Mouse (Mus musculus): ENCODE data around the gene Nphp1. TPM values are rescaled to one million over a fixed set of nuclear protein-coding genes. Genes with fewer than 3 reads are reported as not detected.
A peak's percentile ranks its signal among the peaks of the same experiment; 100 is the strongest.

Nphp1 gene
- polyA plus RNA-seq, 1 experiment from 2014 or later = 24.9 TPM

GRCm38 (mm10) chr2:127722176-127722892 lies 66.4 kb downstream of the Nphp1 start:
- H3K4me3 ChIP-seq (replicated peaks) = no peak overlapping the region
- ATAC-seq (ENCODE audit: insufficient read depth, low FRiP score, low read depth) = peak; percentile 89
- no peak overlapping the region for H3K9ac ChIP-seq
- 0 out of 2 replicates have a peak overlapping the region, but pooled peaks have one; percentile 10 for H3K4me2 ChIP-seq
- H3K4me1 ChIP-seq = peaks cover 15% of the 10 kb centered on the region
- H3K27me3 ChIP-seq (replicated peaks) = no peaks in the 10 kb centered on the region
- no peaks in the 10 kb centered on the region for H3K9me3 ChIP-seq
- no peaks in the 10 kb centered on the region for H3K36me3 ChIP-seq
- peak overlapping the region; percentile 87 for H3K27ac ChIP-seq
- WGBS = 29% methylated on average over 7 of the region's 7 CpGs

- ATAC-seq (ENCODE audit: insufficient read depth, low FRiP score, low read depth) = no peak
- Histone ChIP-seq H3K9ac (no peak overlapping the region), H3K4me1 (peaks cover 21% of the 10 kb centered on the region), H3K36me3 (no peaks in the 10 kb centered on the region), H3K27ac (peak overlapping the region; percentile 53; the same call in 1 of the 2 replicates), H3K27me3 (replicated peaks) (no peaks in the 10 kb centered on the region), H3K9me3 (no peaks in the 10 kb centered on the region), H3K4me2 (no peak overlapping the region), H3K4me3 (replicated peaks) (no peak overlapping the region)
- WGBS = 67% methylated on average over 8 of the region's 8 CpGs
Observed at GRCm38 (mm10) chr2:127718839-127719468, 69.7 kb downstream of the Nphp1 start.

- ATAC-seq (ENCODE audit: insufficient read depth, low FRiP score, low read depth) = no peak
- WGBS = 40% methylated on average over 3 of the region's 3 CpGs
- Histone ChIP-seq H3K36me3 (no peaks in the 10 kb centered on the region), H3K4me2 (no peak overlapping the region), H3K4me3 (replicated peaks) (no peak overlapping the region), H3K27ac (no peak overlapping the region), H3K27me3 (replicated peaks) (no peaks in the 10 kb centered on the region), H3K9me3 (no peaks in the 10 kb centered on the region), H3K9ac (no peak overlapping the region), H3K4me1 (0 out of 2 replicates have a peak, but pooled peaks cover 7% of the 10 kb centered on the region)
Observed at GRCm38 (mm10) chr2:127714726-127715125, 74.0 kb downstream of the Nphp1 start.

GRCm38 (mm10) chr2:127708792-127709191 lies 79.9 kb downstream of the Nphp1 start:
- 84% methylated on average over 3 of the region's 3 CpGs for WGBS
- H3K9ac ChIP-seq = no peak overlapping the region
- H3K36me3 ChIP-seq = no peaks in the 10 kb centered on the region
- no peak overlapping the region for H3K27ac ChIP-seq
- H3K9me3 ChIP-seq = no peaks in the 10 kb centered on the region
- H3K4me3 ChIP-seq (replicated peaks) = no peak overlapping the region
- no peaks in the 10 kb centered on the region for H3K4me1 ChIP-seq
- no peak overlapping the region for H3K4me2 ChIP-seq
- H3K27me3 ChIP-seq (replicated peaks) = no peaks in the 10 kb centered on the region
- ATAC-seq (ENCODE audit: insufficient read depth, low FRiP score, low read depth) = no peak

- 47% methylated on average over 3 of the region's 3 CpGs for WGBS
- Histone ChIP-seq H3K36me3 (no peaks in the 10 kb centered on the region), H3K9ac (no peak overlapping the region), H3K4me3 (replicated peaks) (no peak overlapping the region), H3K27ac (no peak overlapping the region), H3K4me2 (no peak overlapping the region), H3K27me3 (replicated peaks) (no peaks in the 10 kb centered on the region), H3K4me1 (no peaks in the 10 kb centered on the region), H3K9me3 (no peaks in the 10 kb centered on the region)
- ATAC-seq (ENCODE audit: insufficient read depth, low FRiP score, low read depth) = no peak
Observed at GRCm38 (mm10) chr2:127708060-127708459, 80.6 kb downstream of the Nphp1 start.

GRCm38 (mm10) chr2:127705267-127705666 lies 83.4 kb downstream of the Nphp1 start:
- 83% methylated on average over 6 of the region's 6 CpGs for WGBS
- Histone ChIP-seq H3K27me3 (replicated peaks) (no peaks in the 10 kb centered on the region), H3K27ac (no peak overlapping the region), H3K4me2 (no peak overlapping the region), H3K36me3 (no peaks in the 10 kb centered on the region), H3K4me3 (replicated peaks) (no peak overlapping the region), H3K9me3 (no peaks in the 10 kb centered on the region), H3K9ac (no peak overlapping the region), H3K4me1 (no peaks in the 10 kb centered on the region)
- no peak for ATAC-seq (ENCODE audit: insufficient read depth, low FRiP score, low read depth)

Other genes starting within 250 kb of the Nphp1 start
- 10.4 and 11.4 TPM in 2 replicates for gene Prom2, start 247.4 kb downstream of the Nphp1 start, polyA plus RNA-seq (2015; fragmentation: Nextera tagmentation; extraction: Ambion mirVana)
- 4.0 and 4.3 TPM in 2 replicates for gene Zfp661, start 201.8 kb downstream of the Nphp1 start, polyA plus RNA-seq (2015; fragmentation: Nextera tagmentation; extraction: Ambion mirVana)
- gene Mrps5, start 201.7 kb downstream of the Nphp1 start, polyA plus RNA-seq (2015; fragmentation: Nextera tagmentation; extraction: Ambion mirVana) = 127 and 136 TPM in 2 replicates
- 26.4 and 62.1 TPM in 2 replicates for gene Mal, start 132.2 kb downstream of the Nphp1 start, polyA plus RNA-seq (2015; fragmentation: Nextera tagmentation; extraction: Ambion mirVana)
- gene Mall, start 59.0 kb downstream of the Nphp1 start, polyA plus RNA-seq (2015; fragmentation: Nextera tagmentation; extraction: Ambion mirVana) = 19.2 and 24.9 TPM in 2 replicates
- gene Mtln, start 3.6 kb upstream of the Nphp1 start, polyA plus RNA-seq (2015; fragmentation: Nextera tagmentation; extraction: Ambion mirVana) = 39.1 and 43.5 TPM in 2 replicates
- 36.9 and 45.5 TPM in 2 replicates for gene Bub1, start 43.0 kb upstream of the Nphp1 start, polyA plus RNA-seq (2015; fragmentation: Nextera tagmentation; extraction: Ambion mirVana)
- gene Acoxl, start 50.0 kb upstream of the Nphp1 start, polyA plus RNA-seq (2015; fragmentation: Nextera tagmentation; extraction: Ambion mirVana) = 0.19 and 0.22 TPM in 2 replicates

Measured in stomach, embryonic 15.5 days (tissue).